Mouse (Mus musculus) cerebellum, adult 2 months (tissue): Measurements from ENCODE around the gene Hnf4a.

ENCODE experiments used
- CTCF ChIP-seq: fragments of 200-500 bp; IDR thresholded peaks from 2 replicates; pipeline ENCODE4 v1.5.1; 2011; ENCODE audit warnings: low read depth, mild to moderate bottlenecking, control low read depth, low read length, moderate library complexity, borderline replicate concordance; ENCODE audit not compliant: insufficient read depth
- POLR2A ChIP-seq: fragments of 200-500 bp; IDR thresholded peaks from 2 replicates; pipeline ENCODE4 v1.6.1; 2011; ENCODE audit warnings: low read length, control low read depth, borderline replicate concordance; ENCODE audit not compliant: insufficient read depth

- TF ChIP-seq CTCF, result no peak
- no peak for TF ChIP-seq POLR2A
Measured at GRCm38 (mm10) chr2:163533226-163533625, 26.6 kb downstream of the Hnf4a start.
